Comparison of ENCODE assay signal across 18 mouse cellular contexts in genomic region chr3:105616861-105617743, GRCm38 (mm10).
DNase-seq lines count a peak whose midpoint lies in the region; ATAC-seq and TF ChIP-seq lines count a peak whose summit lies in the region.
"Had no signal": no experiment of that assay in that cellular context is flagged by ENCODE, and none has a peak within 500 bp of the region (broad histone marks: within the 10 kb centered on the region; RNA-seq: fewer than 3 reads in every experiment).

No protein-coding gene starts in this region.

- ATAC-seq in forebrain, embryonic 12.5 days (ENCODE audit: low FRiP score), result peak; percentile 20; the same call in 1 of the 2 replicates
- 0 out of 2 replicates have a peak, but pooled peaks have one; percentile 24 for ATAC-seq in midbrain, embryonic 13.5 days
- ATAC-seq in forebrain, embryonic 16.5 days, result peak; percentile 59
- ATAC-seq: liver, postnatal 0 days had no signal

- WGBS in forebrain, embryonic 12.5 days, result 85% methylated on average over 2 of the region's 2 CpGs
- WGBS in forebrain, embryonic 10.5 days, result 88% methylated on average over 2 of the region's 2 CpGs
- 87% methylated on average over 2 of the region's 2 CpGs for WGBS in midbrain, embryonic 13.5 days
- WGBS in midbrain, embryonic 10.5 days, result 88% methylated on average over 2 of the region's 2 CpGs
- 70% methylated on average over 2 of the region's 2 CpGs for WGBS in forebrain, embryonic 16.5 days
- WGBS in kidney, adult 2 months, result 97% methylated on average over 2 of the region's 2 CpGs

- H3K36me3 ChIP-seq in forebrain, embryonic 12.5 days (replicated peaks), result no peaks in the 10 kb centered on the region
- no peaks in the 10 kb centered on the region for H3K36me3 ChIP-seq in forebrain, embryonic 10.5 days (replicated peaks)
- no peaks in the 10 kb centered on the region for H3K36me3 ChIP-seq in midbrain, embryonic 13.5 days
- no peaks in the 10 kb centered on the region for H3K36me3 ChIP-seq in midbrain, embryonic 10.5 days
- H3K36me3 ChIP-seq in forebrain, embryonic 16.5 days (ENCODE audit: control insufficient read depth, insufficient read depth), result no peaks in the 10 kb centered on the region
- no peaks in the 10 kb centered on the region for H3K36me3 ChIP-seq in kidney, adult 2 months (ENCODE audit: control insufficient read depth, insufficient read depth, low read length)
- H3K36me3 ChIP-seq: embryonic facial prominence, embryonic 12.5 days; limb, embryonic 10.5 days had no signal

- no peak overlapping the region for H3K4me3 ChIP-seq in forebrain, embryonic 12.5 days (replicated peaks)
- H3K4me3 ChIP-seq in forebrain, embryonic 10.5 days, result no peak overlapping the region
- H3K4me3 ChIP-seq in midbrain, embryonic 13.5 days (replicated peaks), result no peak overlapping the region
- H3K4me3 ChIP-seq in midbrain, embryonic 10.5 days, result no peak overlapping the region
- no peak overlapping the region for H3K4me3 ChIP-seq in forebrain, embryonic 16.5 days (replicated peaks; ENCODE audit: low read length)
- no peak overlapping the region for H3K4me3 ChIP-seq in kidney, adult 2 months (ENCODE audit: insufficient read depth, low read depth, low read length)
- H3K4me3 ChIP-seq: embryonic facial prominence, embryonic 12.5 days; erythroblast, embryonic 14.5 days; limb, embryonic 10.5 days had no signal

- H3K9ac ChIP-seq in forebrain, embryonic 12.5 days, result no peak overlapping the region
- H3K9ac ChIP-seq in midbrain, embryonic 13.5 days (replicated peaks), result no peak overlapping the region
- H3K9ac ChIP-seq in forebrain, embryonic 16.5 days (replicated peaks; ENCODE audit: low read depth, low read length), result no peak overlapping the region
- H3K9ac ChIP-seq: embryonic facial prominence, embryonic 12.5 days; liver, postnatal 0 days had no signal

- TF ChIP-seq POLR2A in kidney, adult 2 months (IDR thresholded peaks at IDR 0.05; ENCODE audit: low read depth, low read length), result no peak

- no peak for DNase-seq in forebrain, embryonic 10.5 days (ENCODE audit: extremely low spot score, low spot score)
- DNase-seq in midbrain, embryonic 10.5 days (ENCODE audit: low spot score), result no peak
- DNase-seq in retina, embryonic 14.5 days (ENCODE audit: low spot score), result peak; percentile 32
- DNase-seq in kidney, adult 2 months, result no peak
- DNase-seq: adrenal gland, postnatal 36 days; gastrocnemius, postnatal 14 days; heart, adult 18-20 months; kidney, adult 18-20 months; kidney, postnatal 10 days; liver, postnatal 0 days; lung, postnatal 10 days; thymus, postnatal 25 days had no signal

- H3K4me2 ChIP-seq in forebrain, embryonic 12.5 days, result no peak overlapping the region
- no peak overlapping the region for H3K4me2 ChIP-seq in midbrain, embryonic 13.5 days (replicated peaks)
- no peak overlapping the region for H3K4me2 ChIP-seq in forebrain, embryonic 16.5 days (ENCODE audit: low read length)
- H3K4me2 ChIP-seq: embryonic facial prominence, embryonic 12.5 days had no signal

- no peak for TF ChIP-seq CTCF in kidney, adult 2 months (conservative IDR thresholded peaks at IDR 0.05; ENCODE audit: insufficient read depth, insufficient read length, low read depth, low read length)

- H3K9me3 ChIP-seq in forebrain, embryonic 12.5 days, result no peaks in the 10 kb centered on the region
- H3K9me3 ChIP-seq in forebrain, embryonic 10.5 days, result no peaks in the 10 kb centered on the region
- no peaks in the 10 kb centered on the region for H3K9me3 ChIP-seq in midbrain, embryonic 13.5 days
- no peaks in the 10 kb centered on the region for H3K9me3 ChIP-seq in midbrain, embryonic 10.5 days (replicated peaks)
- no peaks in the 10 kb centered on the region for H3K9me3 ChIP-seq in forebrain, embryonic 16.5 days (ENCODE audit: control insufficient read depth, low read length)
- H3K9me3 ChIP-seq: embryonic facial prominence, embryonic 12.5 days; limb, embryonic 10.5 days had no signal

- no peaks in the 10 kb centered on the region for H3K4me1 ChIP-seq in forebrain, embryonic 12.5 days
- H3K4me1 ChIP-seq in forebrain, embryonic 10.5 days, result no peaks in the 10 kb centered on the region
- H3K4me1 ChIP-seq in midbrain, embryonic 13.5 days (replicated peaks), result 0 out of 2 replicates have a peak, but pooled peaks cover 8% of the 10 kb centered on the region
- H3K4me1 ChIP-seq in midbrain, embryonic 10.5 days, result no peaks in the 10 kb centered on the region
- peaks cover 6% of the 10 kb centered on the region; the same call in 1 of the 2 replicates for H3K4me1 ChIP-seq in forebrain, embryonic 16.5 days (replicated peaks; ENCODE audit: control insufficient read depth, insufficient read depth, low read length)
- no peaks in the 10 kb centered on the region for H3K4me1 ChIP-seq in kidney, adult 2 months (ENCODE audit: control insufficient read depth, insufficient read depth, low read length)
- H3K4me1 ChIP-seq: embryonic facial prominence, embryonic 12.5 days; limb, embryonic 10.5 days had no signal

- H3K27ac ChIP-seq in forebrain, embryonic 12.5 days, result peak overlapping the region; percentile 31; the same call in 1 of the 2 replicates
- H3K27ac ChIP-seq in forebrain, embryonic 10.5 days, result no peak overlapping the region
- H3K27ac ChIP-seq in midbrain, embryonic 13.5 days, result 0 out of 2 replicates have a peak overlapping the region, but pooled peaks have one; percentile 9
- H3K27ac ChIP-seq in midbrain, embryonic 10.5 days (replicated peaks), result no peak overlapping the region
- H3K27ac ChIP-seq in forebrain, embryonic 16.5 days (ENCODE audit: low read length), result peak overlapping the region; percentile 72
- H3K27ac ChIP-seq in kidney, adult 2 months (ENCODE audit: insufficient read depth, low read depth, low read length), result no peak overlapping the region
- H3K27ac ChIP-seq: embryonic facial prominence, embryonic 12.5 days; limb, embryonic 10.5 days had no signal

- H3K27me3 ChIP-seq in forebrain, embryonic 12.5 days, result no peaks in the 10 kb centered on the region
- H3K27me3 ChIP-seq in forebrain, embryonic 10.5 days (ENCODE audit: poor library complexity, severe bottlenecking), result no peaks in the 10 kb centered on the region
- no peaks in the 10 kb centered on the region for H3K27me3 ChIP-seq in midbrain, embryonic 13.5 days
- H3K27me3 ChIP-seq in midbrain, embryonic 10.5 days (ENCODE audit: low read depth, poor library complexity, severe bottlenecking), result no peaks in the 10 kb centered on the region
- no peaks in the 10 kb centered on the region for H3K27me3 ChIP-seq in forebrain, embryonic 16.5 days (replicated peaks; ENCODE audit: control insufficient read depth, insufficient read depth, low read length)
- H3K27me3 ChIP-seq in kidney, adult 2 months (replicated peaks; ENCODE audit: control insufficient read depth, insufficient read depth, low read length), result no peaks in the 10 kb centered on the region
- H3K27me3 ChIP-seq: embryonic facial prominence, embryonic 12.5 days had no signal

Comparison
In these comparisons a context has a peak if more than half of its experiments do, and no peak if none do; other contexts are left out.
1. H3K27ac ChIP-seq: peak in forebrain, embryonic 12.5 days (single experiment), midbrain, embryonic 13.5 days (single experiment) and forebrain, embryonic 16.5 days (single experiment); none in forebrain, embryonic 10.5 days (single experiment), midbrain, embryonic 10.5 days (single experiment) and kidney, adult 2 months (single experiment).
2. Peak in every context shown above with its lines, with median percentiles within 50 percentile points of each other: ATAC-seq.